Mouse (Mus musculus): ENCODE measurements at regions not wholly inside any gene's neighbourhood (a gene's known extent, or its start where the extent isn't known, plus 50 kb on each side); places are given as distances from the start of the nearest gene placed in this dataset.

DNA sequence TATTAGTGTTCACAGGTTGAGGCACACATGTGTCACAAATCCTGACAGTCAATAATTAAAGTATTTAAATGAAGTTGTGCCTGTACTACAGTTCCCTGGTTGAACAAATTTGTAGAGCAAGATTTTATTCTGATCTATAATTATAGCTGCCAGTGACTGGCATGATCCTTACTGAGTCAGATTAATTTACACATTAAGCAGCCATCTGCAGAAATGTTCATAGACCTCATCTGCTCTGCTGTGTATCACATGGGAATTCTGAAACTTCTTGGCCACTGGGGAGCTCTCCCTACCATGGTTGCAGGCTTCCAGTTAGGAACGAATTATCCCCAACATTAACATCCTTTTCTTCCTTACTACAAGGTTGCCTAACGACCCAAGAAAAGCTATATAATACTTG lies 255.6 kb upstream of the Adgrl4 start:
- TF ChIP-seq CTCF (IDR thresholded peaks at IDR 0.05; ENCODE audit: borderline replicate concordance, insufficient read depth, low read depth, low read length) (no peak), POLR2A (IDR thresholded peaks at IDR 0.05; ENCODE audit: borderline replicate concordance, insufficient read depth, low read length) (no peak)

Measured in cerebellum, adult 2 months (tissue).